Mouse (Mus musculus) liver, embryonic 14.5 days (tissue): Measurements from ENCODE around the gene Atf3. TPM values are rescaled to one million over a fixed set of nuclear protein-coding genes. Genes with fewer than 3 reads are reported as not detected.
A peak's percentile ranks its signal among the peaks of the same experiment; 100 is the strongest.

Experiments used
- ATAC-seq: fragments of 200-750 bp; cut with Nextera tagmentation; 2 replicates; pipeline ENCODE4 v1.8.0; 2017; ENCODE audit warnings: moderate number of reproducible peaks, mild to moderate bottlenecking, moderate library complexity; ENCODE audit not compliant: insufficient read depth
- DNase-seq, 3 experiments: peaks; one replicate each; pipeline ENCODE4 v3.0.0-alpha.2; 2012 to 2013; ENCODE audit warnings: low read depth in 3 of 3, low spot score in 3 of 3
- H3K27ac ChIP-seq: fragments of 300-500 bp; sonication (generic); 2 replicates; pipeline ENCODE4 v1.5.1; 2014; ENCODE audit warnings: moderate library complexity, mild to moderate bottlenecking, control low read depth, inconsistent platforms
- H3K27me3 ChIP-seq: fragments of 300-500 bp; sonication (generic); 2 replicates; pipeline ENCODE4 v1.6.1; 2014; ENCODE audit warnings: mild to moderate bottlenecking, low read length, moderate library complexity; ENCODE audit not compliant: control insufficient read depth, insufficient read depth
- H3K36me3 ChIP-seq: fragments of 300-500 bp; sonication (generic); replicated peaks from 2 replicates; pipeline ENCODE4 v1.6.1; 2014; ENCODE audit warnings: low read depth; ENCODE audit not compliant: control insufficient read depth, insufficient read depth
- H3K4me1 ChIP-seq, 2 experiments: fragments of 200-500 bp in 1 of 2; fragments of 300-500 bp in 1 of 2; sonication (generic) in 1 of 2; replicated peaks; 2 replicates each; pipeline ENCODE4 v1.6.1; 2012 to 2014; ENCODE audit warnings: antibody characterized with exemption in 1 of 2, inconsistent platforms in 1 of 2, low read length in 1 of 2; ENCODE audit not compliant: control insufficient read depth in 2 of 2, insufficient read depth in 2 of 2
- H3K4me2 ChIP-seq: fragments of 300-500 bp; sonication (generic); 2 replicates; pipeline ENCODE4 v1.6.1; 2014; ENCODE audit warnings: low read depth, mild to moderate bottlenecking, control low read depth, moderate library complexity
- H3K4me3 ChIP-seq, 2 experiments: fragments of 200-500 bp in 1 of 2; fragments of 300-500 bp in 1 of 2; sonication (generic) in 1 of 2; 2 replicates each; pipeline ENCODE4 v1.5.1; 2012 to 2014; ENCODE audit warnings: low read depth in 2 of 2, low read length in 2 of 2, mild to moderate bottlenecking in 2 of 2, control low read depth in 1 of 2, inconsistent platforms in 1 of 2, moderate library complexity in 1 of 2; ENCODE audit not compliant: insufficient read depth in 1 of 2
- H3K9ac ChIP-seq: fragments of 300-500 bp; sonication (generic); replicated peaks from 2 replicates; pipeline ENCODE4 v1.6.1; 2014; ENCODE audit warnings: mild to moderate bottlenecking, control low read depth, moderate library complexity
- H3K9me3 ChIP-seq: fragments of 300-500 bp; sonication (generic); 2 replicates; pipeline ENCODE4 v1.6.1; 2016; ENCODE audit warnings: low read length, mixed read lengths; ENCODE audit not compliant: control insufficient read depth
- CTCF ChIP-seq: IDR thresholded peaks from 2 replicates; pipeline ENCODE4 v1.5.1; 2016; ENCODE audit warnings: antibody characterized with exemption, low read depth, control low read depth
- EP300 ChIP-seq: IDR thresholded peaks from 2 replicates; pipeline ENCODE4 v1.6.1; 2016; ENCODE audit warnings: antibody characterized with exemption, low read depth
- WGBS: fragments of 180-500 bp; shearing (Covaris S2); extraction: QIAGEN DNeasy Blood & Tissue Kit; methylation state at CpG from one replicate; pipeline ENCODE4 v1.1.7; 2014; ENCODE audit not compliant: insufficient replicate concordance; 5-methylcytosine and 5-hydroxymethylcytosine counted together
- polyA plus RNA-seq, 2 experiments: library from polyadenylated mRNA; depleted of rRNA in 1 of 2; stranded (reverse) in 1 of 2; unstranded in 1 of 2; fragments of >200 nt; fragmentation: Nextera tagmentation in 1 of 2; extraction: Ambion mirVana in 1 of 2; gene quantifications; 2 replicates each; pipeline versions ENCODE4 v1.2.1 to v1.2.3; 2012 to 2014

Atf3 gene
- polyA plus RNA-seq, 2 experiments, result 0.76 to 1.3 TPM

DNA sequence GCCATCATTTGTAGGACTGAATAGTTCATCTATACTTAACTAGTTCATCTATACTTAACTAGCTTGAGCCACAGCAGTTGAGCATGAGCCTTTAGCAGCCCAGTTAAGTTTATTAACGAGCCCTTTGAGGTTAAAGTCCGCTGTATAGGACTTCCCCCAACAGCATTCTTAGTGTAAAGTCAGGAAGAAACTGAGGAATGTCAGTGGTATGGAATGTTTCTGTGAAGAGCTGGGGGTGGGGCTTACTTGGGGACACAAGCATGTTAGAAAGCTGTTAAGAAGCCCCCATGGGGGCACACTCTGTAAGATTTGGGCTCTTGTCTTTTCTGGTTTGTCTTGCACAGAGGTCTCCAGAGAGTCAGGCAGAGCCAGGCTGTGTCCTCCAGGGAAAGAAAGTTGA lies 38.0 kb downstream of the Atf3 start:
- Histone ChIP-seq H3K27me3 (peaks cover 60% of the 10 kb centered on the region), H3K27ac (no peak overlapping the region)

DNA sequence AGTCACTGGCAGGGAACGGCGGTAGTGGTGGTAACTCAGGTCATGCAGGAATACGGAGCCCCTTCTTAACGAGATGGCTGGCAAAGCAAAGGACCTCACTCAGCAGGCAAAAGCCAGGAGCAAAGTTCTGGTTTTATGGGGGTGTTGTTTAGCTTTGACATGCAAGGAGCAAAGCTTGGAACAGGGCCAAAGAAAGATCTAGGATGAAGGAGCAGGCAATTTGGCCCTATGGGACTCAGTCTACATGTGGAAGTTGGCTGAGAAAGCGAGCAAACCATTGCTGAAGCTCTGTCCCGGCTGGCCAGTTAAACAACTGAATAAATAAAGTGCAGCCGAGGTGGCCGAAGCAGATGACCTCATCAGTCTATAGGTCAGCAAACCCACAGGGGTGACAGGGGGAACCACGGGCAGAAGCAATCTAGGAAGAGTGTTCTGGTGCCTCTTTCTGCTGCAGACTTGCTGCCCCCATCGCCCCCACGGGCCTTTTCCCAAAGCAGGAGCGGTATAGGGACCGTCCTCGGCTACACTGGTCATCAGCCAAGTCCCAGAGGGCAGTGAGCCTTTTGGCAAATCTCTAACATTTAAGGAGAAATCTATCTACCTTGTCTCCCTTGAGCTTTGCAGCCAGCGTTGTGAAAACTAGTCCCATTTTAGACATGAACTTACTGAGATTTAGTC lies 39.2 kb downstream of the Atf3 start:
- H3K4me3 ChIP-seq, result no peak overlapping the region
- no peaks in the 10 kb centered on the region for H3K36me3 ChIP-seq
- peaks cover 48% of the 10 kb centered on the region for H3K27me3 ChIP-seq
- no peak for ATAC-seq
- H3K9ac ChIP-seq, result no peak overlapping the region
- H3K4me1 ChIP-seq, result peaks cover 0 to 6% of the 10 kb centered on the region in 2 experiments; a peak in 2 of 4 replicates
- no peak for DNase-seq
- WGBS, result 31% methylated on average over 15 of the region's 15 CpGs
- H3K27ac ChIP-seq, result no peak overlapping the region
- H3K9me3 ChIP-seq, result no peaks in the 10 kb centered on the region
- H3K4me2 ChIP-seq, result no peak overlapping the region
- TF ChIP-seq EP300, result no peak
- no peak for TF ChIP-seq CTCF

More for the DNA sequence above, 38.0 kb downstream of the Atf3 start:
- WGBS, result 8% methylated on average over 2 of the region's 2 CpGs
- H3K4me1 ChIP-seq, result peaks cover 2 to 6% of the 10 kb centered on the region in 2 experiments; a peak in 2 of 4 replicates
- H3K9ac ChIP-seq, result no peak overlapping the region
- no peak overlapping the region for H3K4me2 ChIP-seq
- TF ChIP-seq EP300 (no peak), CTCF (no peak)
- H3K4me3 ChIP-seq, result no peak overlapping the region
- H3K9me3 ChIP-seq, result no peaks in the 10 kb centered on the region
- no peak for DNase-seq
- ATAC-seq, result no peak
- no peaks in the 10 kb centered on the region for H3K36me3 ChIP-seq

DNA sequence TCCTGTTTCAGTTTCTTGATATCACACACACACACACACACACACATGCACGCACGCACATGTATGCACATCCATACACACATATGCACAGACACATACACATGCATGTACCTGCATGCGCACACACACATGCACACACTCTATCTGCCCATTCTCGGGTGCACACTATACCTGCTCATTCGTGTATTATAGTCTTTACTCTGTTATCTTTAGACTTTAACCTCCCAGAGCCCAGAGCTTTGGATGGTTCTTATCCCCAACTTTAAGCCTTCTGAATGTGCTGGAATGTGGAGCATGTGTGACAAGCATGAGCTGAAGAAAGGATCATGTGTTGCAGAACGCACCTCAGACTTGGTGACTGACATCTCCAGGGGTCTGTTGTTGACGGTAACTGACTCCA lies 41.0 kb downstream of the Atf3 start:
- ATAC-seq (no peak), DNase-seq (no peak)
- H3K36me3 ChIP-seq, result no peaks in the 10 kb centered on the region
- no peak overlapping the region for H3K4me2 ChIP-seq
- WGBS, result 63% methylated on average over 7 of the region's 7 CpGs
- H3K27me3 ChIP-seq, result peaks cover 32% of the 10 kb centered on the region
- H3K9ac ChIP-seq, result no peak overlapping the region
- peaks cover 0 to 6% of the 10 kb centered on the region in 2 experiments; a peak in 2 of 4 replicates for H3K4me1 ChIP-seq
- no peaks in the 10 kb centered on the region for H3K9me3 ChIP-seq
- TF ChIP-seq EP300, result no peak
- TF ChIP-seq CTCF, result no peak
- H3K4me3 ChIP-seq, result no peak overlapping the region
- H3K27ac ChIP-seq, result no peak overlapping the region

DNA sequence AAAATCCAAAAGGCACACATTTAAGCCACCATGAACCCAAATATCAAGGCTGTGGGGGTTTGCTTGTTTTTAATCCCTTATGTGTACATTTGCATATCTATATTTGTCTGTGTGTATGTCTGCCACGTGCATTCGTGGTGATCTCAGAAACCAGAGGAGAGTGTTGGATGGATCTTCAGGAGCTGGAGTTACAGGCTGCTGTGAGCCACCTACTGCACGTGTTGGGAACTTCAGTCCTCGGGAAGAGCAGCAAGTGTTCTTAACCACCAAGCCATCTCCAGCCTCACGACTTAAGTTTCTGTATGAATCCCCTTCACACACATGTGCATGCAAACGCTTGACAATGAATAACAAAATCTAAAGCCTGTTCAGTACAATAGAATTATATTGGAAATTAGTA lies 45.4 kb downstream of the Atf3 start:
- peak; percentile 59 for TF ChIP-seq CTCF
- no peak for TF ChIP-seq EP300
- 9% methylated on average over 6 of the region's 6 CpGs for WGBS
- no peak for DNase-seq

DNA sequence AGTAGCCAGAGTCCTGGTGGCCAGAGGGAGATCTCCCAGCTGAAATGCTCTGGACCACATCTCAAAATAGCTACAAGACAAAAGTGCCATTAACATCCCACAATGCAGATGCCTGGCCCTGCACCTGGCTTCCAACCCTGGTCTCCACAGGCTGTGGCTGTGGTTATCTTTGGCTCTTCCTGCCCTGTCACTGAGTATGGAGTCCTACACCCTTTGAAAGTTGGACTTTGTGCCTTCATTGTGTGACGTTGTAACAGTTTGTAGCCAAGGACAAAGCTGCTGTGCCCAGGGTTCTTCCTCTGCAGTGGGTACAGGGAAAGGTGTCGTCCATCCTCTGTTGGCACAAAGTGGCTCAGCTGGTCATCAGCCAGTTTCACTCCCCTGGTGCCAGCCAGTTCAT lies 47.4 kb downstream of the Atf3 start:
- H3K27me3 ChIP-seq, result no peaks in the 10 kb centered on the region
- no peaks in the 10 kb centered on the region for H3K36me3 ChIP-seq
- ATAC-seq (no peak), DNase-seq (no peak)
- H3K4me3 ChIP-seq, result no peak overlapping the region
- no peaks in the 10 kb centered on the region for H3K9me3 ChIP-seq
- 0 out of 4 replicates have a peak, but pooled peaks cover 0 to 3% of the 10 kb centered on the region in 2 experiments for H3K4me1 ChIP-seq
- TF ChIP-seq CTCF (no peak), EP300 (no peak)
- H3K9ac ChIP-seq, result no peak overlapping the region
- H3K27ac ChIP-seq, result no peak overlapping the region
- WGBS, result 39% methylated on average over 2 of the region's 2 CpGs
- no peak overlapping the region for H3K4me2 ChIP-seq

More for the DNA sequence above, 45.4 kb downstream of the Atf3 start:
- Histone ChIP-seq H3K4me3 (no peak overlapping the region), H3K4me1 (peaks cover 0 to 4% of the 10 kb centered on the region in 2 experiments; a peak in 2 of 4 replicates), H3K9ac (no peak overlapping the region), H3K27ac (no peak overlapping the region), H3K27me3 (no peaks in the 10 kb centered on the region; the same call in 1 of the 2 replicates), H3K36me3 (no peaks in the 10 kb centered on the region), H3K4me2 (no peak overlapping the region), H3K9me3 (no peaks in the 10 kb centered on the region)
- no peak for ATAC-seq
